Comparison of ENCODE assay signal across 9 mouse cellular contexts in the genomic region with DNA sequence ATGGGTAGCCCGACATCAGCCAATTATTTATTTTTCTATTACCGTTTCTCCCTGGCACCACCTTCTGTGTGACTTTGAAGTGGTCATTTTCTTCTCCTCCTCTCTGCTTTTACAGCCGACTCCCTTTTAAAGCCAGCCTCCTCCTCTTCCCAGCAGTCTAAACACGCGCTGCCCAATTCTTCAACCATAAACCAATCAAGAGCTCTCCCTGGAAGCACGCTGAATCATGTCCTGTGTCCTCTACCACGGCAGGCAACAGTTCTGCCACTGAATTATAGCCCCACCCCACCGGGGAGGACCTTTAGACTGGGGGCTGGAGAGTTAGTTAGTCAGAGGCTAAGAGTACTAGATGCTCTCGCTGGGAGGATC. TPM values are rescaled to one million over a fixed set of nuclear protein-coding genes. Genes with fewer than 3 reads are reported as not detected.
DNase-seq lines count a peak whose midpoint lies in the region; ATAC-seq and TF ChIP-seq lines count a peak whose summit lies in the region.
"Had no signal": no experiment of that assay in that cellular context is flagged by ENCODE, and none has a peak within 500 bp of the region (broad histone marks: within the 10 kb centered on the region; RNA-seq: fewer than 3 reads in every experiment).

No protein-coding gene starts in this region.

- peak; percentile 57; the same call in 1 of the 2 replicates for ATAC-seq in kidney, embryonic 14.5 days (ENCODE audit: low FRiP score, low TSS enrichment)
- ATAC-seq in megakaryocyte progenitor cell, adult 5-6 weeks (replicated peaks; ENCODE audit: poor library complexity) = peak; percentile 92
- no peak for ATAC-seq in forebrain, postnatal 0 days

- peak; percentile 75 to 76 for DNase-seq in heart, adult 18-20 months
- no peak for DNase-seq in heart, embryonic 10.5 days (ENCODE audit: low spot score)
- DNase-seq in gastrocnemius, postnatal 10 days = peak; percentile 41
- no peak for DNase-seq in thymus, adult 2 months
- DNase-seq in thymus, postnatal 25 days = no peak
- DNase-seq in forebrain, postnatal 0 days = no peak

- H3K4me1 ChIP-seq in heart, embryonic 10.5 days = peaks cover 10% of the 10 kb centered on the region
- peaks cover 7% of the 10 kb centered on the region; the same call in 1 of the 2 replicates for H3K4me1 ChIP-seq in kidney, embryonic 14.5 days (ENCODE audit: control insufficient read depth, insufficient read depth, low read length)
- peaks cover 8% of the 10 kb centered on the region for H3K4me1 ChIP-seq in thymus, adult 2 months (replicated peaks; ENCODE audit: control insufficient read depth, insufficient read depth, low read length)
- no peaks in the 10 kb centered on the region for H3K4me1 ChIP-seq in forebrain, postnatal 0 days (ENCODE audit: insufficient read depth)

- no peak overlapping the region for H3K4me3 ChIP-seq in heart, embryonic 10.5 days
- H3K4me3 ChIP-seq in kidney, embryonic 14.5 days (ENCODE audit: low read length) = no peak overlapping the region
- no peak overlapping the region for H3K4me3 ChIP-seq in thymus, adult 2 months (ENCODE audit: control insufficient read depth, insufficient read depth, low read length)
- no peak overlapping the region for H3K4me3 ChIP-seq in forebrain, postnatal 0 days (ENCODE audit: low read depth, low read length)

- H3K4me2 ChIP-seq in kidney, embryonic 14.5 days (replicated peaks; ENCODE audit: low read depth, low read length) = no peak overlapping the region; the same call in 1 of the 2 replicates
- H3K4me2 ChIP-seq in forebrain, postnatal 0 days (ENCODE audit: low read depth) = no peak overlapping the region

- no peak overlapping the region for H3K9ac ChIP-seq in kidney, embryonic 14.5 days (ENCODE audit: low read depth, low read length)
- H3K9ac ChIP-seq in forebrain, postnatal 0 days = no peak overlapping the region

- WGBS in heart, embryonic 10.5 days = 63% methylated on average over 9 of the region's 9 CpGs
- WGBS in kidney, embryonic 14.5 days = 12% methylated on average over 9 of the region's 9 CpGs
- WGBS in thymus, adult 2 months = 38% methylated on average over 9 of the region's 9 CpGs
- WGBS in forebrain, postnatal 0 days = 65% methylated on average over 9 of the region's 9 CpGs

- TF ChIP-seq CTCF in thymus, adult 2 months (IDR thresholded peaks at IDR 0.05; ENCODE audit: borderline replicate concordance, control insufficient read depth, extremely low read depth, insufficient read depth, low read length, poor library complexity) = no peak
- TF ChIP-seq CTCF in forebrain, postnatal 0 days (IDR thresholded peaks at IDR 0.05; ENCODE audit: low read depth) = no peak

- H3K27me3 ChIP-seq in heart, embryonic 10.5 days (ENCODE audit: insufficient read depth, poor library complexity, severe bottlenecking) = no peaks in the 10 kb centered on the region
- H3K27me3 ChIP-seq in kidney, embryonic 14.5 days (ENCODE audit: control insufficient read depth, insufficient read depth, low read length) = no peaks in the 10 kb centered on the region
- no peaks in the 10 kb centered on the region for H3K27me3 ChIP-seq in thymus, adult 2 months (ENCODE audit: control insufficient read depth, insufficient read depth, low read length)
- H3K27me3 ChIP-seq in forebrain, postnatal 0 days (ENCODE audit: insufficient read depth, low read length) = no peaks in the 10 kb centered on the region

- no peaks in the 10 kb centered on the region for H3K9me3 ChIP-seq in heart, embryonic 10.5 days
- no peaks in the 10 kb centered on the region for H3K9me3 ChIP-seq in kidney, embryonic 14.5 days (ENCODE audit: control insufficient read depth, low read length)
- no peaks in the 10 kb centered on the region for H3K9me3 ChIP-seq in forebrain, postnatal 0 days (ENCODE audit: low read length)
- H3K9me3 ChIP-seq: G1E had no signal

- H3K36me3 ChIP-seq in heart, embryonic 10.5 days = no peaks in the 10 kb centered on the region
- no peaks in the 10 kb centered on the region for H3K36me3 ChIP-seq in kidney, embryonic 14.5 days (ENCODE audit: control insufficient read depth, insufficient read depth, low read length)
- H3K36me3 ChIP-seq in thymus, adult 2 months (ENCODE audit: control insufficient read depth, insufficient read depth, low read length) = no peaks in the 10 kb centered on the region
- H3K36me3 ChIP-seq in forebrain, postnatal 0 days (ENCODE audit: insufficient read depth) = no peaks in the 10 kb centered on the region
- H3K36me3 ChIP-seq: G1E had no signal

- no peak overlapping the region for H3K27ac ChIP-seq in heart, embryonic 10.5 days
- no peak overlapping the region for H3K27ac ChIP-seq in kidney, embryonic 14.5 days (ENCODE audit: low read depth, low read length)
- H3K27ac ChIP-seq in thymus, adult 2 months (ENCODE audit: control insufficient read depth, insufficient read depth, low read length) = no peak overlapping the region
- no peak overlapping the region for H3K27ac ChIP-seq in forebrain, postnatal 0 days (ENCODE audit: low read depth, low read length)

- no peak for TF ChIP-seq POLR2A in thymus, adult 2 months (IDR thresholded peaks at IDR 0.05; ENCODE audit: control insufficient read depth, extremely low read depth, insufficient read depth, low read length, poor library complexity)

RNA-seq across cellular contexts. Expression of a gene that starts 10.5 kb away (rescaled TPM):
- total RNA-seq in heart, adult 18-20 months (2021) = 10 to 100 TPM; 20.7 to 21.7 TPM
- polyA plus RNA-seq in heart, embryonic 10.5 days (2016; fragmentation: Nextera tagmentation; extraction: Ambion mirVana) = 60.0 and 61.4 TPM in 2 replicates
- 10 to 100 TPM; 21.0 to 25.2 TPM for total RNA-seq in gastrocnemius, postnatal 10 days (2021)
- 45.1 and 59.2 TPM in 2 replicates for polyA plus RNA-seq in kidney, embryonic 14.5 days (2014; fragmentation: Nextera tagmentation; extraction: Ambion mirVana)
- 21.8 and 26.4 TPM in 2 replicates for total RNA-seq in megakaryocyte progenitor cell, adult 5-6 weeks (2015)
- 29.5 and 32.9 TPM in 2 replicates for total RNA-seq in megakaryocyte progenitor cell, adult 5-6 weeks (2017)
- 40.2 and 44.9 TPM in 2 replicates for polyA plus RNA-seq in thymus, adult 2 months (2012; rRNA removed)
- 72.2 and 82.0 TPM in 2 replicates for total RNA-seq in forebrain, postnatal 0 days (2014; rRNA removed)
- polyA plus RNA-seq in forebrain, postnatal 0 days (2015; fragmentation: Nextera tagmentation; extraction: Ambion mirVana) = 48.2 and 55.0 TPM in 2 replicates

RNA-seq across cellular contexts. Expression of a gene that starts 32.7 kb away (rescaled TPM):
- total RNA-seq in heart, adult 18-20 months (2021) = 10 to 100 TPM; 64.8 to 73.1 TPM
- 7.7 and 8.1 TPM in 2 replicates for polyA plus RNA-seq in heart, embryonic 10.5 days (2016; fragmentation: Nextera tagmentation; extraction: Ambion mirVana)
- 10 to 100 TPM; 83.9 to 93.5 TPM for total RNA-seq in gastrocnemius, postnatal 10 days (2021)
- polyA plus RNA-seq in kidney, embryonic 14.5 days (2014; fragmentation: Nextera tagmentation; extraction: Ambion mirVana) = 13.3 and 18.2 TPM in 2 replicates
- 60.8 and 65.6 TPM in 2 replicates for total RNA-seq in megakaryocyte progenitor cell, adult 5-6 weeks (2015)
- 49.4 and 58.3 TPM in 2 replicates for total RNA-seq in megakaryocyte progenitor cell, adult 5-6 weeks (2017)
- 78.4 and 89.5 TPM in 2 replicates for polyA plus RNA-seq in thymus, adult 2 months (2012; rRNA removed)
- 68.8 and 101 TPM in 2 replicates for total RNA-seq in forebrain, postnatal 0 days (2014; rRNA removed)
- 10.5 and 13.5 TPM in 2 replicates for polyA plus RNA-seq in forebrain, postnatal 0 days (2015; fragmentation: Nextera tagmentation; extraction: Ambion mirVana)

Comparison
In these comparisons a context has a peak if more than half of its experiments do, and no peak if none do; other contexts are left out.
1. DNase-seq: peak in heart, adult 18-20 months (2 of 2) and gastrocnemius, postnatal 10 days (single experiment); none in heart, embryonic 10.5 days (single experiment), thymus, adult 2 months (single experiment), thymus, postnatal 25 days (single experiment) and forebrain, postnatal 0 days (single experiment).